Mouse (Mus musculus): ENCODE measurements around the gene Six6. TPM values are rescaled to one million over a fixed set of nuclear protein-coding genes. Genes with fewer than 3 reads are reported as not detected.

Six6 gene
- total and polyA plus RNA-seq, 3 experiments: not detected

DNA sequence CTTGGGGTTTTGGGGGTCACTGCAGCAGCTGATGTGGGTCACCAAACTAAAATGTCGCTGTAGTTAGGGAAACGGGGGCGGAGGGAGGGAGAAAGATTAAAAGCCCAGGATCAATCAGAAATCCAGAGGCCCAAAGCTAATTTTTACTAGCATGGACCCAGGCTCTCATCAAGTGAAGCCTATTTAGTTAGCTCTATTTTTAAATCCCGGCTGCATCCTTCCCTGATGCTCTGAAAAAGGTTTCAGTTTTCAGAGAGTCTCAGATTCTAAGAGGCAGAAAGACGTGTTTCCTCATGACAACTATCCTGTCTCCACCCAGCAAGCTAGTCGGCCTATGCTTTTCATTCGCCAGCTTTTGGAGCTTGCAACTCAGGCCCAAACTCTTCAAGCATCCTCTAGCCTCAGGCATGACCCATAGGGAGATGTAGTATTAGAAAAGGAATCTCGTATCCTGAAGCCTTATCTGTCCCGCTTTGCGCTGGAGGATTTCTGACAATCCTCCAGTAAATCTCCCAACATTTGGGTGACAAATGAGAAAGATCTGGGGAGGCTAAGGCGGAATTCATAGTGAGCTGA, 1.2 kb downstream of the Six6 start:
- H3K27me3 ChIP-seq (ENCODE audit: control insufficient read depth in 1 of 2, insufficient read depth in 2 of 2, low read length in 2 of 2): 0 out of 4 replicates have a peak, but pooled peaks cover under 1 to 1% of the 10 kb centered on the region in 2 experiments
- no peak overlapping the region for H3K4me3 ChIP-seq (ENCODE audit: control insufficient read depth in 1 of 2, insufficient read depth in 1 of 2, low read depth in 2 of 2, low read length in 2 of 2)

DNA sequence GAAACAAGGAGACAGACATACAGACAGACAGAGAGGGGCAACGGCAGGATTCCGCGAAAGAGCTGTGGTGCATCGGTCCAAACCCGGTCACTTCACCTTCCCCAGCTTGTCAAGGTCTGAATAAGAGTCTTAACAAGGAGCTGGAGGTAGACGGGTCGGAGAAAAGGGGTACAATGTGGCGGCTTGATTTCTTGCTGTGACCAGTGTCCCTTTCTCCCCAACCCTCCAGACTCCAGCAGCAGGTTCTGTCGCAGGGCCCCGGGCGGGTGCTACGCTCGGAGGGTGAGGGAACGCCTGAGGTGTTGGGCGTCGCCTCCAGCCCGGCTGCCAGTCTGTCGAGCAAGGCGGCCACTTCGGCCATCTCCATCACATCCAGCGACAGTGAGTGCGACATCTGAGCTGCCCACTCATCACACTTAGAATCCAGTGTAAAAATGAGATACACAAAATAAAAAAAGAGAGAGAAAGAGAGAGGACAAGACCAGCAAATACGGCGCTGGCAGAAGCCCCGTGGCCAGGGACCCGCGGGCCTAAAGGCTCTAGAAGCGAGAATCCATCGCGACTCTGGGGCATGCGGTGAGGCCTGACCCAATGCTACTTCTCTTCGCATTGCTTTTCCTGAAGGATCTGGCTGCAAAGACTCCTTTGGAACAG, 1.8 kb downstream of the Six6 start:
- no peak overlapping the region for H3K4me3 ChIP-seq (ENCODE audit: control insufficient read depth in 1 of 2, insufficient read depth in 1 of 2, low read depth in 2 of 2, low read length in 2 of 2)
- H3K36me3 ChIP-seq (ENCODE audit: control insufficient read depth in 1 of 2, insufficient read depth in 2 of 2, low read length in 2 of 2): no peaks in the 10 kb centered on the region
- no peaks in the 10 kb centered on the region for H3K79me2 ChIP-seq (ENCODE audit: control insufficient read depth, insufficient read depth, low read length, poor library complexity)
- H3K9me3 ChIP-seq (replicated peaks; ENCODE audit: insufficient read depth, low read length): no peaks in the 10 kb centered on the region
- no peaks in the 10 kb centered on the region for H3K27me3 ChIP-seq (ENCODE audit: control insufficient read depth in 1 of 2, insufficient read depth in 2 of 2, low read length in 2 of 2)
- no peak overlapping the region for H3K27ac ChIP-seq (ENCODE audit: control insufficient read depth, low read depth, low read length)
- DNase-seq (ENCODE audit: low read depth, low spot score): no peak
- TF ChIP-seq MYB (IDR thresholded peaks at IDR 0.05; ENCODE audit: low read depth, low read length) (no peak), USF2 (IDR thresholded peaks at IDR 0.05; ENCODE audit: borderline replicate concordance in 1 of 2, insufficient read depth in 1 of 2, low read depth in 1 of 2, low read length in 2 of 2) (no peak), JUND (IDR thresholded peaks at IDR 0.05; ENCODE audit: low read depth, low read length) (no peak), TBP (IDR thresholded peaks at IDR 0.05; ENCODE audit: low read depth, low read length) (no peak), NELFE (IDR thresholded peaks at IDR 0.05; ENCODE audit: low read depth, low read length) (no peak), NRF1 (IDR thresholded peaks at IDR 0.05; ENCODE audit: insufficient read depth, low read depth, low read length, poor library complexity, severe bottlenecking) (no peak), ELF1 (IDR thresholded peaks at IDR 0.05; ENCODE audit: low read depth, low read length) (no peak), HCFC1 (IDR thresholded peaks at IDR 0.05; ENCODE audit: low read depth, low read length) (no peak), USF1 (IDR thresholded peaks at IDR 0.05; ENCODE audit: low read depth, low read length) (no peak), ZNF384 (IDR thresholded peaks at IDR 0.05; ENCODE audit: low read depth, low read length) (no peak), POLR2A (IDR thresholded peaks at IDR 0.05; ENCODE audit: control insufficient read depth in 1 of 2, insufficient read depth in 1 of 2, low read depth in 1 of 2, low read length in 2 of 2, poor library complexity in 1 of 2) (no peak)
- no peaks in the 10 kb centered on the region for H3K4me1 ChIP-seq (ENCODE audit: control insufficient read depth in 1 of 2, insufficient read depth in 2 of 2, low read length in 2 of 2)
- no peak overlapping the region for H3K9ac ChIP-seq (ENCODE audit: control insufficient read depth, low read depth, low read length, poor library complexity, severe bottlenecking)

More for the DNA sequence above, 1.2 kb downstream of the Six6 start:
- Histone ChIP-seq H3K27ac (ENCODE audit: control insufficient read depth, low read depth, low read length) (no peak overlapping the region), H3K36me3 (ENCODE audit: control insufficient read depth in 1 of 2, insufficient read depth in 2 of 2, low read length in 2 of 2) (no peaks in the 10 kb centered on the region), H3K9me3 (replicated peaks; ENCODE audit: insufficient read depth, low read length) (no peaks in the 10 kb centered on the region), H3K9ac (ENCODE audit: control insufficient read depth, low read depth, low read length, poor library complexity, severe bottlenecking) (no peak overlapping the region), H3K79me2 (ENCODE audit: control insufficient read depth, insufficient read depth, low read length, poor library complexity) (no peaks in the 10 kb centered on the region), H3K4me1 (ENCODE audit: control insufficient read depth in 1 of 2, insufficient read depth in 2 of 2, low read length in 2 of 2) (no peaks in the 10 kb centered on the region)
- no peak for TF ChIP-seq JUND (IDR thresholded peaks at IDR 0.05; ENCODE audit: low read depth, low read length)
- no peak for TF ChIP-seq CHD2 (IDR thresholded peaks at IDR 0.05; ENCODE audit: low read length)
- TF ChIP-seq POLR2AphosphoS5 (IDR thresholded peaks at IDR 0.05; ENCODE audit: borderline replicate concordance, low read depth, low read length): no peak
- no peak for TF ChIP-seq EP300 (IDR thresholded peaks at IDR 0.05; ENCODE audit: low read depth in 1 of 2, low read length in 2 of 2)
- TF ChIP-seq MYC (IDR thresholded peaks at IDR 0.05; ENCODE audit: low read depth, low read length): no peak
- no peak for TF ChIP-seq E2F4 (IDR thresholded peaks at IDR 0.05; ENCODE audit: borderline replicate concordance, low read depth, low read length)
- no peak for TF ChIP-seq SMC3 (IDR thresholded peaks at IDR 0.05; ENCODE audit: low read depth, low read length)
- no peak for DNase-seq (ENCODE audit: low read depth, low spot score)

Measured in MEL (cell line).